Mouse (Mus musculus) lung, postnatal 36 days (tissue): ENCODE data around the gene Ano8.
"Not testable (repeated sequence)": the region's sequence is repeated elsewhere in the genome, so short reads cannot be mapped to it uniquely, and the experiment has no call there.

ENCODE experiments used
- DNase-seq: peaks from one replicate; pipeline ENCODE4 v3.0.0; 2022; ENCODE audit warnings: mixed read lengths

Gene Ano8

DNA sequence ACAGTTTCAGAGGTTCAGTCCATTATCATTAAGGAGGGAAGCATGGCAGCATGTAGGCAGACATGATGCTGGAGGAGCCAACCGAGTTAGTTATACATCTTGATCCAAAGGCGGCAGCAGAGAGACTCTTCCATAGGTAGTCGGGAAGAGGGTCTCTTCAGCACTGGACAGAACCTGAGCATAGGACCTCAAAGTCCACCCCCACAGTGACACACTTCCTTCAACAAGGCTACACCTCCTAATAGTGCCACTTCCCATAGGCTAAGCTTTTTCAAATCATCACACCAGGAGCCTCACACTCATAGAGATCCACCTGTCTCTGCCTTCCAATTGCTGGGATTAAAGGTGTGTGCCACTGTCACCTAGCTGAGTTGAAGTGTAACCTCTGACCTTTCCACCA lies 48.7 kb downstream of the Ano8 start:
- no peak for DNase-seq

DNA sequence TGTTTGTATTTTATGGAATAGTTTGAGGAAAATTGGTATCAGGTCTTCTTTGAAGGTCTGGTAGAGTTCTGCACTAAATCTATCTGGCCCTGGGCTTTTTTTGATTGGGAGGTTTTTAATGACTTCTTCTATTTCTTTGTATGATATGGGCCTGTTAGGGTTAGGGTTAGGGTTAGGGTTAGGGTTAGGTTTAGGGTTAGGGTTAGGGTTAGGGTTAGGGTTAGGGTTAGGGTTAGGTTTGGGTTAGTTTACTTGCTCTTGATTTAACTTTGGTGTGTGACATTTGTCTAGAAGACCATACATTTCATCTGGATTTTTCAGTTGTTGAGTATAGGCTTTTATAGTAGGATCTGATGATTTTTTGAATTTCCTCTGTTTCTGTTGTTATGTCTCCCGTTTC lies 52.8 kb downstream of the Ano8 start:
- not testable (repeated sequence) for DNase-seq
